Mouse (Mus musculus) cortical plate, adult 2 months (tissue): ENCODE data around the gene Fgf12. TPM values are rescaled to one million over a fixed set of nuclear protein-coding genes. Genes with fewer than 3 reads are reported as not detected.

Source experiments
- H3K27ac ChIP-seq: fragments of 200-500 bp; 2 replicates; pipeline ENCODE4 v1.5.1; 2012; ENCODE audit warnings: low read length, control low read depth, inconsistent platforms; ENCODE audit not compliant: insufficient read depth
- H3K4me1 ChIP-seq: fragments of 200-500 bp; 2 replicates; pipeline ENCODE4 v1.6.1; 2011; ENCODE audit warnings: low read length; ENCODE audit not compliant: control insufficient read depth, insufficient read depth
- H3K4me3 ChIP-seq: fragments of 200-500 bp; 2 replicates; pipeline ENCODE4 v1.5.1; 2011; ENCODE audit warnings: mild to moderate bottlenecking, low read length, control low read depth; ENCODE audit not compliant: insufficient read depth
- CTCF ChIP-seq: fragments of 200-500 bp; IDR thresholded peaks from 2 replicates; pipeline ENCODE4 v1.5.1; 2011; ENCODE audit warnings: mild to moderate bottlenecking, control low read depth, low read length; ENCODE audit not compliant: insufficient read depth; ENCODE audit errors: extremely low read depth
- POLR2A ChIP-seq: fragments of 200-500 bp; IDR thresholded peaks from 2 replicates; pipeline ENCODE4 v1.6.1; 2011; ENCODE audit warnings: mild to moderate bottlenecking, low read length, control low read depth; ENCODE audit not compliant: insufficient read depth; ENCODE audit errors: extremely low read depth
- polyA plus RNA-seq: library from polyadenylated mRNA; depleted of rRNA; stranded (reverse); fragments of >200 nt; gene quantifications from 2 replicates; pipeline ENCODE4 v1.2.3, GENCODE M21; 2012

Fgf12 gene
- polyA plus RNA-seq, 1 experiment: 140 TPM

DNA sequence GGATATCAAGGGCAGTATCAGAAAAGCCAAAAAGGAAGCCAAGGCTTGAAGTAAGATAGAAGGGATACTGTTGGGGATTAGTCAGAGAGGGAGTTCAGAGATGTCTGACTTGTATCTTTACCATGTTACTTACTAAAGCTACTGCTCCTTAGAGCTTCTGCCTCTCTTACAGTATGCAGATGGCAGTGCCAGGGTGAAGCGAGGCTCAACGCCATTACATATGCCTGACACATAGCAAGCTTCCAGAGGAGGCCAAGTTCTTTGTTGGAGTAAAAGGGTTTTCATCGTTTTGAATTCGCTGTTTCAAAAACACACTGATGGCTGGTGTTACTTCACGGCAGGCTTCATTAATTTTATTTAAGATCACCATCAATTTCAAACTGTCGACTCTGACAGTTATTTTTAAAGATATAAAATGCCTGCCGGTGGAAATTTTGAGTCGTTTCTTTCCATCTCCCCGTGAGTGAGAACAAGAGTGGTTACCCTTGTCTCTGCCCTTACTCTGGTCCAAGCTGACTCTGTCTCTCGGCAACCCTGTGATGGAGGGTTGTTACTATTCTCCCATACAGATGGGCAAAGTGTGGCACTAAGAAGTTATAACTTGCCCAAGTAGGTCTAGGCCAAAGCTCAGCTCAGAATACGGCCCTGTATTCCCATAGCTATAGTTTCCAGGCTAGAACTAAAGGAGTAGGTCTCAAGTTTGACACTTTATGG, 121.9 kb downstream of the Fgf12 start:
- H3K4me1 ChIP-seq: peaks cover 8% of the 10 kb centered on the region
- TF ChIP-seq POLR2A (no peak), CTCF (no peak)
- H3K27ac ChIP-seq: no peak overlapping the region
- no peak overlapping the region for H3K4me3 ChIP-seq

DNA sequence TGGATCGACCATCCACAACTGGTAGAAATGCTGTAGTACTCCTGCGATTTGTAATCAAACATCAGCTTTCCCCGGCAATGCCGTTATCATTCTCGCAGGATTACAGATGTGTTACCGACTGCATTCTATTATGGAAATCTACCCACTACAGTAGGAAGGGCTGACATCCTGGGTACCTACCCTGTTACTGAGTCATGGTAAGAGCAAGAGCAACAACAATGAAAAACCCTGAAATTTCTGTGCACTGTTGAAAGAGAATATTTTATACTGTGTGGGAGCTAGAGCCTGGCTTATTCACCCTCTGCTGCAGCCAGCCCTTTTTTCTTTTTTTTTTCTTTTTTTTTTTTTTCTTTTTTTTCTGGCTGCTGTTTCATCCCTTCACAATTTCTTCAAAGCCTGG, 126.6 kb downstream of the Fgf12 start:
- H3K27ac ChIP-seq: no peak overlapping the region; the same call in 1 of the 2 replicates
- no peak overlapping the region for H3K4me3 ChIP-seq
- TF ChIP-seq CTCF (no peak), POLR2A (no peak)
- peaks cover 11% of the 10 kb centered on the region for H3K4me1 ChIP-seq

DNA sequence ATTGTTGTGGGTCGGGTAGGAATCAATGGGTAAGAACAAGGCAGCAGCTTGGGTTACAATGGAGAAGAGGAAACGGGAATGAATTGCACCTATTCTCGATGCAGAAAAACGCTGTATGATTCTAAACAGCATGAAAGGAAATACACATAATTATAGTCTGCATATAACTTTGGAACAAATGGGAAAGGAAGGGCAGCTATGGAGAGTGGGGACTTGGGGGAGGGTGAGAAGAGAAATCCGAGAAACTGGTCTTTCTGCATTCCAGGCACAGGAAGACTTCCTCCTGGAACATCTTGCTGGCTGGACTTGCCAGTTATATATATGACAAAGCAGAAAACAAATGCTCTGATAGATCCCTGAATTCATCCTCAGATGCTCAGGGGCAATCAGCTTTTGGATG, 127.2 kb downstream of the Fgf12 start:
- TF ChIP-seq CTCF (no peak), POLR2A (no peak)
- peaks cover 10% of the 10 kb centered on the region for H3K4me1 ChIP-seq
- H3K27ac ChIP-seq: no peak overlapping the region
- no peak overlapping the region for H3K4me3 ChIP-seq

DNA sequence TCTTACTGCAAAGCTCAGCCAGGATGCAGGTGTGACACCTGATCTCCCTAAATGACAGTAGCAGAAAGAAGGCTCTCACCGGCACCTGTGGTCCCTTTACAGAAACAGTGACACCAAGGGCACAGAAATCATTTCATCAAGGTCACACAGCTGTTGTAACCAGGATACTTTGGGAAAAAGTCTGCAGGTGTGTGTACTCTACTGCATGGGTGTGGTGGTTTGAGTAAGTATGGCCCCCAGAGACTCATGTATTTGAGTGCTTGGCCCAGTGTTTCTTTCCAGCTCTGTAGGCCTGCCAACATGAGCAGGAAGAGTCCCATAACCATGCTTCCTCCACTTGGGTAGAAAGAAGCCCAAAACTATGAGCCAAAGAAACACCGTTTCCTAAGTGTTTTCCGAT, 138.5 kb downstream of the Fgf12 start:
- no peaks in the 10 kb centered on the region for H3K4me1 ChIP-seq
- H3K27ac ChIP-seq: no peak overlapping the region
- TF ChIP-seq CTCF (no peak), POLR2A (no peak)
- H3K4me3 ChIP-seq: no peak overlapping the region

DNA sequence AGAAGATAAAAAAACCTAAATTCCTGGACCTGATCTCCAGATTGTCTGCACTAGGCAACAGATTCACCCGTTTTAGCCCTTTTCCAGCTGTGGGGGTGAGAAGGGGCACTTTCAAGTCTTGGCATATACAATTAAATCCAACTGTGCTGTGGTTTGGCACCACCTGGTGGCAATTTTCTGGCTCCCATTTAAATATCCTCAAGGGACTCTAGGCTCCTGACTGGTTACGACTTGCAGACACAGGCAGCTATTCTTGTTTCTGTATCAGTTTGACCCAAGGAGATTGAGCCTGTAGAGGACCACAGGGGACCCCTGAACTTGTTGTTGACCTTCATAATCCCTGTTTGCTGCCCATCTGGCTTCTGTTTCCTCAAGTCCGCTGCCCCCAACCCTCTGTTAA, 141.9 kb downstream of the Fgf12 start:
- peak; percentile 44; the same call in 1 of the 2 replicates for TF ChIP-seq CTCF
- TF ChIP-seq POLR2A: no peak
- no peak overlapping the region for H3K4me3 ChIP-seq
- peaks cover 2% of the 10 kb centered on the region; the same call in 1 of the 2 replicates for H3K4me1 ChIP-seq
- no peak overlapping the region for H3K27ac ChIP-seq

DNA sequence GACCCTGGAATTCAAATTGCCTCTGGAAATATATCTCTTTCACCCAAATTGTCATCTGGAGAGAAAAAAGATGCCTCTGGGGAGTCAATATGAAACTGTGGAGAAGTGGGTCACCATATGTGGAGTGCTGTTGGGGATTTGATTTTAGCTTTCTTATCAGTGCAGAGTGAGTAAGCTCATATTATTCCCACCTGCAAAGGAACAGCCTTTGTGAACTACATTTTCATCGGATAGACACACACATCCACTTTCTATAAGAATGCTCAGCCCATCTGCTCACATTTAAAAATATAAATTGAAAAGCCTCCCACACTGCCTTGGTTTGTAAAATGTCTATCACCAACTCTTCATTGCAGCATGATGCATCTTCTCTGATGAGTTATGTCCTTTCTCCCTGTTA, 149.7 kb downstream of the Fgf12 start:
- H3K4me1 ChIP-seq: peaks cover 3% of the 10 kb centered on the region; the same call in 1 of the 2 replicates
- TF ChIP-seq CTCF: no peak
- no peak for TF ChIP-seq POLR2A
- H3K27ac ChIP-seq: no peak overlapping the region
- H3K4me3 ChIP-seq: no peak overlapping the region

DNA sequence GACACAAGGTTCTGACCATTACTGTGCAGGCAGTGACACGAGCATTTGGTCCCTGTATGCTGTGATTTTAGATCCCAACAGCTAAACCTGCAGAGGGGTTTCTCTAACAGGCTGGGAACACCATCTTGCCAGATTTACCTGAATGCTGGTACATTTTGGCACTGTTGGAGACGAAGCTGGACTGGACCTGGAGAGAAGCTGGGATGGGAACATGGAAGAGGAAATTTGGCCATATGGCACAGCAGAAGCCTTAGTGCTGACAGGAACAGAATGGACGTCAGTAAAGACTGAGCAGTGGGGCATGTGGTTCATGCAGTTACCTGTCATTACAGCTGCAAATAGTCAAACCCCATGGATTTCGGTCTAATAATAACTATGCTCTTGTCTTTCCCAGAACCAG, 151.1 kb downstream of the Fgf12 start:
- Histone ChIP-seq H3K4me1 (peaks cover 1% of the 10 kb centered on the region; the same call in 1 of the 2 replicates), H3K4me3 (no peak overlapping the region), H3K27ac (no peak overlapping the region; the same call in 1 of the 2 replicates)
- TF ChIP-seq POLR2A: no peak
- TF ChIP-seq CTCF: no peak

DNA sequence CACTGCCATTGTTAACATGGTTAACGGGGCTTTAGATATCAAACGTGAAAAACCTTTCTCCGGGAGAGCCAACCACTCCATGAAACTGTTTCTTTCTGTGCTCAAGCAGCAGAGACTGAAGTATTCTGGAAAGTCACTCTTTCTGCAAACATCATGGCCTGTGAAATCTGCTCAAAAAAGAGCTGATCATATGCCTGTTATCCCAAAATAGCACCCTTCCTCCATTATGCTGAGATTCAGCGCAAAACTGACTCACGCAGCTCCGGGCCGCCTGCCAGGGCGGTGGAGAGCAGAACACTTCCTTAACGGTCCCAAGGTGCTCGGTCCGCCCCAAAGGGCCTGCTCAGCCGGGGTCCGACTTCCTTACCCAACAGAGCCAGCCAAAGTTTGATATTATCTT, 156.8 kb downstream of the Fgf12 start:
- TF ChIP-seq CTCF: no peak
- TF ChIP-seq POLR2A: peak; percentile 56; the same call in 1 of the 2 replicates
- H3K27ac ChIP-seq: peak overlapping the region; percentile 98
- peaks cover 10% of the 10 kb centered on the region for H3K4me1 ChIP-seq
- no peak overlapping the region for H3K4me3 ChIP-seq

DNA sequence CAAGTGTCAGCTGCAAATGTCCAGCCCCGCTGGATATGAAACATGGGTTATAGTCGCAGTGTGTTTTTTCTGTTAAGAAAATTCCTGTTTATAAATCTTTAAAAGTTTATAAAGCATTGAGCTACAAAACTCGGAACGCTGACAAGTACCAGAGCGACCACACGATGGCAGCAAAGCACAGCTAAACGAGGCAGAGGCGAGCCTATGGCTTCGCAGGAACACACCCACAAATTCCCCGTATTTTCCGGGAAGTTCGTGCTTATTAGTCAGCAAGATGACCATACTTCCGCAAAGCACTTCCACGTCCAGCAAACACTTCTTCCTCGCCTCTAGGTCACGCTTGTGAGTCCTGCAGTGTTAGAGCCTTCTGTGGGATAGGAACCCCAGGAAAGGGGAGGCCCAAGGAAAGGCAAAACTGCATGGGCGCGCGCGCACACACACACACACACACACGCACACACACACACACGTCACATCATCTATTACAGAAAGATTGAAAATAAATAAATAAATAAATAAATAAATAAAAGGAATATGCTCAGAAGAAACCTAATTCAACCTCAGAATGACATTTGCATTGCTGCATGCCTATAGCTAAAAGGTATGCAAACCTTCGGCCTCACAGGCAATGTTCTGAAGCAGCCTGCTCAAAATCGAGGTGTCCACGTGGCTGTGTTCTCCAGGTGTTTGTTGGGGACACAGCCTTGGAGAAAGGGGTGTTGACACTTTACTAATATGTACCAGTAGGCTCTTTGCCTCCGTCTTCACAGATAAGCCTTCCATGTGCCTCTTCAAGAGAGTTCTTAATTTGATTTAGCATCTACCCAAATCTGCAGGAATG, 159.6 kb downstream of the Fgf12 start:
- H3K27ac ChIP-seq: no peak overlapping the region
- TF ChIP-seq CTCF (peak; percentile 84), POLR2A (no peak)
- peaks cover 10% of the 10 kb centered on the region for H3K4me1 ChIP-seq
- peak overlapping the region; percentile 19 for H3K4me3 ChIP-seq
